Mouse (Mus musculus): ENCODE measurements at regions not wholly inside any gene's neighbourhood (a gene's known extent, or its start where the extent isn't known, plus 50 kb on each side); places are given as distances from the start of the nearest gene placed in this dataset.

GRCm38 (mm10) chr15:40448623-40449022, 314.5 kb downstream of the 9330182O14Rik start:
- no peak for DNase-seq (ENCODE audit: low spot score)
- H3K9ac ChIP-seq (ENCODE audit: low read length), result no peak overlapping the region
- 83% methylated on average over 1 of the region's 1 CpGs for WGBS
- no peak overlapping the region for H3K4me2 ChIP-seq (ENCODE audit: low read depth)
- no peaks in the 10 kb centered on the region for H3K9me3 ChIP-seq (ENCODE audit: control insufficient read depth, low read length)
- H3K27me3 ChIP-seq (ENCODE audit: control insufficient read depth, insufficient read depth, low read length), result no peaks in the 10 kb centered on the region
- H3K27ac ChIP-seq (ENCODE audit: low read depth, low read length), result no peak overlapping the region
- no peaks in the 10 kb centered on the region for H3K4me1 ChIP-seq (ENCODE audit: control insufficient read depth, insufficient read depth, low read length)
- no peaks in the 10 kb centered on the region for H3K36me3 ChIP-seq (ENCODE audit: control insufficient read depth, insufficient read depth, low read length)
- no peak overlapping the region for H3K4me3 ChIP-seq (ENCODE audit: low read depth, low read length)
- ATAC-seq (ENCODE audit: insufficient read depth, low FRiP score, low TSS enrichment), result no peak

- no peaks in the 10 kb centered on the region for H3K4me1 ChIP-seq (ENCODE audit: control insufficient read depth, insufficient read depth, low read length)
- DNase-seq (ENCODE audit: low spot score), result no peak
- H3K4me3 ChIP-seq (ENCODE audit: low read depth, low read length), result no peak overlapping the region
- H3K9ac ChIP-seq (ENCODE audit: low read length), result no peak overlapping the region
- no peak overlapping the region for H3K27ac ChIP-seq (ENCODE audit: low read depth, low read length)
- ATAC-seq (ENCODE audit: insufficient read depth, low FRiP score, low TSS enrichment), result no peak
- H3K9me3 ChIP-seq (ENCODE audit: control insufficient read depth, low read length), result no peaks in the 10 kb centered on the region
- H3K4me2 ChIP-seq (ENCODE audit: low read depth), result no peak overlapping the region
- WGBS, result 76% methylated on average over 2 of the region's 2 CpGs
- no peaks in the 10 kb centered on the region for H3K36me3 ChIP-seq (ENCODE audit: control insufficient read depth, insufficient read depth, low read length)
- H3K27me3 ChIP-seq (ENCODE audit: control insufficient read depth, insufficient read depth, low read length), result no peaks in the 10 kb centered on the region
Observed at GRCm38 (mm10) chr15:40453235-40453634, 319.1 kb downstream of the 9330182O14Rik start.

GRCm38 (mm10) chr15:40475659-40476355, 341.6 kb downstream of the 9330182O14Rik start:
- H3K36me3 ChIP-seq (ENCODE audit: control insufficient read depth, insufficient read depth, low read length), result no peaks in the 10 kb centered on the region
- no peak for ATAC-seq (ENCODE audit: insufficient read depth, low FRiP score, low TSS enrichment)
- DNase-seq (ENCODE audit: low spot score), result no peak
- 71% methylated on average over 7 of the region's 7 CpGs for WGBS
- no peak overlapping the region for H3K4me2 ChIP-seq (ENCODE audit: low read depth)
- H3K9ac ChIP-seq (ENCODE audit: low read length), result no peak overlapping the region
- no peak overlapping the region for H3K4me3 ChIP-seq (ENCODE audit: low read depth, low read length)
- no peaks in the 10 kb centered on the region for H3K4me1 ChIP-seq (ENCODE audit: control insufficient read depth, insufficient read depth, low read length)
- no peaks in the 10 kb centered on the region for H3K27me3 ChIP-seq (ENCODE audit: control insufficient read depth, insufficient read depth, low read length)
- H3K9me3 ChIP-seq (ENCODE audit: control insufficient read depth, low read length), result no peaks in the 10 kb centered on the region
- no peak overlapping the region for H3K27ac ChIP-seq (ENCODE audit: low read depth, low read length)

GRCm38 (mm10) chr15:40480386-40480785, 346.2 kb downstream of the 9330182O14Rik start:
- H3K4me2 ChIP-seq (ENCODE audit: low read depth), result no peak overlapping the region
- no peaks in the 10 kb centered on the region for H3K9me3 ChIP-seq (ENCODE audit: control insufficient read depth, low read length)
- no peak for DNase-seq (ENCODE audit: low spot score)
- 83% methylated on average over 1 of the region's 1 CpGs for WGBS
- no peak overlapping the region for H3K27ac ChIP-seq (ENCODE audit: low read depth, low read length)
- H3K4me3 ChIP-seq (ENCODE audit: low read depth, low read length), result no peak overlapping the region
- no peak overlapping the region for H3K9ac ChIP-seq (ENCODE audit: low read length)
- H3K27me3 ChIP-seq (ENCODE audit: control insufficient read depth, insufficient read depth, low read length), result no peaks in the 10 kb centered on the region
- no peak for ATAC-seq (ENCODE audit: insufficient read depth, low FRiP score, low TSS enrichment)
- H3K36me3 ChIP-seq (ENCODE audit: control insufficient read depth, insufficient read depth, low read length), result no peaks in the 10 kb centered on the region
- no peaks in the 10 kb centered on the region for H3K4me1 ChIP-seq (ENCODE audit: control insufficient read depth, insufficient read depth, low read length)

GRCm38 (mm10) chr15:40481239-40481638, 347.1 kb downstream of the 9330182O14Rik start:
- peak; percentile 46 for DNase-seq (ENCODE audit: low spot score)
- Histone ChIP-seq H3K4me2 (ENCODE audit: low read depth) (no peak overlapping the region), H3K4me1 (ENCODE audit: control insufficient read depth, insufficient read depth, low read length) (no peaks in the 10 kb centered on the region), H3K36me3 (ENCODE audit: control insufficient read depth, insufficient read depth, low read length) (no peaks in the 10 kb centered on the region), H3K27me3 (ENCODE audit: control insufficient read depth, insufficient read depth, low read length) (no peaks in the 10 kb centered on the region), H3K9me3 (ENCODE audit: control insufficient read depth, low read length) (no peaks in the 10 kb centered on the region), H3K27ac (ENCODE audit: low read depth, low read length) (no peak overlapping the region), H3K9ac (ENCODE audit: low read length) (no peak overlapping the region), H3K4me3 (ENCODE audit: low read depth, low read length) (no peak overlapping the region)
- ATAC-seq (ENCODE audit: insufficient read depth, low FRiP score, low TSS enrichment), result 0 out of 2 replicates have a peak, but pooled peaks have one; percentile 39
- 12% methylated on average over 3 of the region's 3 CpGs for WGBS

GRCm38 (mm10) chr15:40485997-40486396, 351.8 kb downstream of the 9330182O14Rik start:
- Histone ChIP-seq H3K36me3 (ENCODE audit: control insufficient read depth, insufficient read depth, low read length) (no peaks in the 10 kb centered on the region), H3K9ac (ENCODE audit: low read length) (no peak overlapping the region), H3K9me3 (ENCODE audit: control insufficient read depth, low read length) (no peaks in the 10 kb centered on the region), H3K4me1 (ENCODE audit: control insufficient read depth, insufficient read depth, low read length) (no peaks in the 10 kb centered on the region), H3K4me2 (ENCODE audit: low read depth) (no peak overlapping the region), H3K4me3 (ENCODE audit: low read depth, low read length) (no peak overlapping the region), H3K27me3 (ENCODE audit: control insufficient read depth, insufficient read depth, low read length) (no peaks in the 10 kb centered on the region), H3K27ac (ENCODE audit: low read depth, low read length) (no peak overlapping the region)
- DNase-seq (ENCODE audit: low spot score) (no peak), ATAC-seq (ENCODE audit: insufficient read depth, low FRiP score, low TSS enrichment) (no peak)
- 83% methylated on average over 1 of the region's 1 CpGs for WGBS

- Histone ChIP-seq H3K4me3 (ENCODE audit: low read depth, low read length) (no peak overlapping the region), H3K9ac (ENCODE audit: low read length) (no peak overlapping the region), H3K9me3 (ENCODE audit: control insufficient read depth, low read length) (no peaks in the 10 kb centered on the region), H3K27me3 (ENCODE audit: control insufficient read depth, insufficient read depth, low read length) (no peaks in the 10 kb centered on the region), H3K36me3 (ENCODE audit: control insufficient read depth, insufficient read depth, low read length) (no peaks in the 10 kb centered on the region), H3K27ac (ENCODE audit: low read depth, low read length) (no peak overlapping the region), H3K4me1 (ENCODE audit: control insufficient read depth, insufficient read depth, low read length) (no peaks in the 10 kb centered on the region), H3K4me2 (ENCODE audit: low read depth) (no peak overlapping the region)
- ATAC-seq (ENCODE audit: insufficient read depth, low FRiP score, low TSS enrichment), result peak; percentile 50; the same call in 1 of the 2 replicates
- no peak for DNase-seq (ENCODE audit: low spot score)
- 48% methylated on average over 11 of the region's 11 CpGs for WGBS
Observed at GRCm38 (mm10) chr15:40501180-40502125, 367.3 kb downstream of the 9330182O14Rik start.

- H3K27ac ChIP-seq (ENCODE audit: low read depth, low read length), result no peak overlapping the region
- H3K27me3 ChIP-seq (ENCODE audit: control insufficient read depth, insufficient read depth, low read length), result no peaks in the 10 kb centered on the region
- no peaks in the 10 kb centered on the region for H3K9me3 ChIP-seq (ENCODE audit: control insufficient read depth, low read length)
- no peak overlapping the region for H3K9ac ChIP-seq (ENCODE audit: low read length)
- WGBS, result 80% methylated on average over 2 of the region's 2 CpGs
- no peak overlapping the region for H3K4me3 ChIP-seq (ENCODE audit: low read depth, low read length)
- DNase-seq (ENCODE audit: low spot score) (no peak), ATAC-seq (ENCODE audit: insufficient read depth, low FRiP score, low TSS enrichment) (no peak)
- H3K4me1 ChIP-seq (ENCODE audit: control insufficient read depth, insufficient read depth, low read length), result no peaks in the 10 kb centered on the region
- H3K36me3 ChIP-seq (ENCODE audit: control insufficient read depth, insufficient read depth, low read length), result no peaks in the 10 kb centered on the region
- H3K4me2 ChIP-seq (ENCODE audit: low read depth), result no peak overlapping the region
Observed at GRCm38 (mm10) chr15:40510826-40511225, 376.7 kb downstream of the 9330182O14Rik start.
